Mouse (Mus musculus) lung, postnatal 14 days (tissue): ENCODE results near the gene Nos1.

Experiments
- DNase-seq: peaks from one replicate; pipeline ENCODE4 v3.0.0; 2021

The Nos1 gene

GRCm38 (mm10) chr5:117780681-117781080, at the start of gene Nos1:
Gene Nos1 (plus strand): TSS chr5:117781032.
- no peak for DNase-seq

GRCm38 (mm10) chr5:117731311-117731710, 49.5 kb upstream of the Nos1 start:
- DNase-seq: no peak

GRCm38 (mm10) chr5:117744654-117745178, 36.1 kb upstream of the Nos1 start:
- DNase-seq: no peak

- no peak for DNase-seq
Measured at GRCm38 (mm10) chr5:117749353-117749752, 31.5 kb upstream of the Nos1 start.

- no peak for DNase-seq
Measured at GRCm38 (mm10) chr5:117757696-117758482, 22.9 kb upstream of the Nos1 start.

- DNase-seq: no peak
Measured at GRCm38 (mm10) chr5:117761181-117761832, 19.5 kb upstream of the Nos1 start.

- no peak for DNase-seq
Measured at GRCm38 (mm10) chr5:117764496-117764895, 16.3 kb upstream of the Nos1 start.

- DNase-seq: no peak
Measured at GRCm38 (mm10) chr5:117779175-117779574, 1.7 kb upstream of the Nos1 start.

- no peak for DNase-seq
Measured at GRCm38 (mm10) chr5:117781178-117781577, 346 bp downstream of the Nos1 start.

GRCm38 (mm10) chr5:117790071-117790470, 9.2 kb downstream of the Nos1 start:
- no peak for DNase-seq

GRCm38 (mm10) chr5:117791875-117792274, 11.0 kb downstream of the Nos1 start:
- DNase-seq: no peak

GRCm38 (mm10) chr5:117800849-117801248, 20.0 kb downstream of the Nos1 start:
- DNase-seq: no peak

- DNase-seq: no peak
Measured at GRCm38 (mm10) chr5:117802071-117802521, 21.3 kb downstream of the Nos1 start.

- DNase-seq: no peak
Measured at GRCm38 (mm10) chr5:117803551-117803950, 22.7 kb downstream of the Nos1 start.

- DNase-seq: no peak
Measured at GRCm38 (mm10) chr5:117810930-117811329, 30.1 kb downstream of the Nos1 start.

GRCm38 (mm10) chr5:117818800-117819199, 38.0 kb downstream of the Nos1 start:
- no peak for DNase-seq

GRCm38 (mm10) chr5:117820445-117820844, 39.6 kb downstream of the Nos1 start:
- DNase-seq: no peak

- DNase-seq: no peak
Measured at GRCm38 (mm10) chr5:117823811-117824210, 43.0 kb downstream of the Nos1 start.

GRCm38 (mm10) chr5:117824486-117824885, 43.7 kb downstream of the Nos1 start:
- no peak for DNase-seq

- DNase-seq: no peak
Measured at GRCm38 (mm10) chr5:117825336-117825735, 44.5 kb downstream of the Nos1 start.

- no peak for DNase-seq
Measured at GRCm38 (mm10) chr5:117827366-117827765, 46.5 kb downstream of the Nos1 start.

- DNase-seq: peak; percentile 71
Measured at GRCm38 (mm10) chr5:117836930-117837329, 56.1 kb downstream of the Nos1 start.

GRCm38 (mm10) chr5:117837731-117838130, 56.9 kb downstream of the Nos1 start:
- DNase-seq: no peak

- no peak for DNase-seq
Measured at GRCm38 (mm10) chr5:117839501-117839900, 58.7 kb downstream of the Nos1 start.
